Mouse (Mus musculus) central nervous system, embryonic 14 days (tissue): ENCODE measurements around the gene Gm10670. TPM values are rescaled to one million over a fixed set of nuclear protein-coding genes. Genes with fewer than 3 reads are reported as not detected.

Source experiments
- polyA plus RNA-seq: library from polyadenylated mRNA; depleted of rRNA; stranded (reverse); fragments of >200 nt; gene quantifications from 2 replicates; pipeline ENCODE4 v1.2.3, GENCODE M21; 2012; rRNA removed

Gene Gm10670
- not detected in 2 replicates for polyA plus RNA-seq

GRCm38 (mm10) chr7:20474825-20475224, at the start of gene Gm10670:
Gene Gm10670, minus strand, starts transcription at chr7:20474925.

GRCm38 (mm10) chr7:20510434-20510833, 35.7 kb upstream of the Gm10670 start, which contains the start of gene Vmn1r103:
Gene Vmn1r103, minus strand, starts transcription at chr7:20510534.

GRCm38 (mm10) chr7:20442493-20442892, 32.2 kb downstream of the Gm10670 start, which contains the start of gene Vmn1r101:
Gene Vmn1r101, minus strand, starts transcription at chr7:20442593.

Other genes starting within 250 kb of the Gm10670 start
- not detected in 2 replicates for gene Gm4498, start 241.1 kb downstream of the Gm10670 start, polyA plus RNA-seq
- gene Gm5890, start 212.1 kb downstream of the Gm10670 start, polyA plus RNA-seq = not detected in 2 replicates
- gene Gm4133, start 140.9 kb downstream of the Gm10670 start, polyA plus RNA-seq = not detected in 2 replicates
- not detected in 2 replicates for gene Gm5728, start 99.5 kb downstream of the Gm10670 start, polyA plus RNA-seq
- not detected in 2 replicates for gene Vmn1r100, start 57.0 kb downstream of the Gm10670 start, polyA plus RNA-seq
- not detected in 2 replicates for gene Vmn1r101, start 32.3 kb downstream of the Gm10670 start, polyA plus RNA-seq
- not detected in 2 replicates for gene Vmn1r103, start 35.6 kb upstream of the Gm10670 start, polyA plus RNA-seq
- gene Vmn1r104, start 58.9 kb upstream of the Gm10670 start, polyA plus RNA-seq = not detected in 2 replicates
- gene Gm5726, start 70.8 kb upstream of the Gm10670 start, polyA plus RNA-seq = not detected in 2 replicates
- not detected in 2 replicates for gene Gm4141, start 101.3 kb upstream of the Gm10670 start, polyA plus RNA-seq
- not detected in 2 replicates for gene Gm4513, start 124.1 kb upstream of the Gm10670 start, polyA plus RNA-seq
- gene Vmn1r107, start 194.0 kb upstream of the Gm10670 start, polyA plus RNA-seq = not detected in 2 replicates
- not detected in 2 replicates for gene Vmn1r111, start 228.3 kb upstream of the Gm10670 start, polyA plus RNA-seq